Mouse (Mus musculus): ENCODE results near the gene Unc13a. TPM values are rescaled to one million over a fixed set of nuclear protein-coding genes. Genes with fewer than 3 reads are reported as not detected.
A peak's percentile ranks its signal among the peaks of the same experiment; 100 is the strongest.

The Unc13a gene
- polyA plus RNA-seq, 1 experiment from 2014 or later, result 0.20 TPM

GRCm38 (mm10) chr8:71602666-71603334 lies 68.8 kb downstream of the Unc13a start:
- H3K9ac ChIP-seq (ENCODE audit: low read depth, low read length), result no peak overlapping the region
- no peaks in the 10 kb centered on the region for H3K9me3 ChIP-seq (replicated peaks; ENCODE audit: control insufficient read depth, low read length)
- peaks cover 8% of the 10 kb centered on the region for H3K4me1 ChIP-seq (ENCODE audit: control insufficient read depth, low read depth, low read length)
- H3K36me3 ChIP-seq (ENCODE audit: control insufficient read depth, insufficient read depth), result no peaks in the 10 kb centered on the region
- WGBS (ENCODE audit: insufficient replicate concordance), result 9% methylated on average over 32 of the region's 32 CpGs
- peak; percentile 81 for ATAC-seq (ENCODE audit: low read depth)
- no peak overlapping the region for H3K27ac ChIP-seq (ENCODE audit: low read length)
- H3K4me2 ChIP-seq (ENCODE audit: low read depth, low read length), result peak overlapping the region; percentile 35
- peak overlapping the region; percentile 16; the same call in 1 of the 2 replicates for H3K4me3 ChIP-seq (ENCODE audit: low read depth, low read length)
- H3K27me3 ChIP-seq (ENCODE audit: control insufficient read depth, insufficient read depth, low read depth, low read length), result peaks cover 23% of the 10 kb centered on the region

GRCm38 (mm10) chr8:71601939-71602665 lies 69.5 kb downstream of the Unc13a start:
- H3K9ac ChIP-seq (ENCODE audit: low read depth, low read length), result no peak overlapping the region
- no peaks in the 10 kb centered on the region for H3K36me3 ChIP-seq (ENCODE audit: control insufficient read depth, insufficient read depth)
- H3K4me1 ChIP-seq (ENCODE audit: control insufficient read depth, low read depth, low read length), result peaks cover 8% of the 10 kb centered on the region
- peak overlapping the region; percentile 35; the same call in 1 of the 2 replicates for H3K4me2 ChIP-seq (ENCODE audit: low read depth, low read length)
- 4% methylated on average over 65 of the region's 65 CpGs for WGBS (ENCODE audit: insufficient replicate concordance)
- no peak overlapping the region for H3K27ac ChIP-seq (ENCODE audit: low read length)
- ATAC-seq (ENCODE audit: low read depth), result peak; percentile 23; the same call in 1 of the 2 replicates
- no peaks in the 10 kb centered on the region for H3K9me3 ChIP-seq (replicated peaks; ENCODE audit: control insufficient read depth, low read length)
- H3K27me3 ChIP-seq (ENCODE audit: control insufficient read depth, insufficient read depth, low read depth, low read length), result peaks cover 23% of the 10 kb centered on the region
- H3K4me3 ChIP-seq (ENCODE audit: low read depth, low read length), result peak overlapping the region; percentile 16; the same call in 1 of the 2 replicates

GRCm38 (mm10) chr8:71598841-71599240 lies 72.7 kb downstream of the Unc13a start:
- Histone ChIP-seq H3K9ac (ENCODE audit: low read depth, low read length) (no peak overlapping the region), H3K4me3 (ENCODE audit: low read depth, low read length) (no peak overlapping the region), H3K9me3 (replicated peaks; ENCODE audit: control insufficient read depth, low read length) (no peaks in the 10 kb centered on the region), H3K4me2 (ENCODE audit: low read depth, low read length) (no peak overlapping the region), H3K36me3 (ENCODE audit: control insufficient read depth, insufficient read depth) (no peaks in the 10 kb centered on the region), H3K27ac (ENCODE audit: low read length) (no peak overlapping the region), H3K27me3 (ENCODE audit: control insufficient read depth, insufficient read depth, low read depth, low read length) (peaks cover 23% of the 10 kb centered on the region), H3K4me1 (ENCODE audit: control insufficient read depth, low read depth, low read length) (peaks cover 10% of the 10 kb centered on the region)
- no peak for ATAC-seq (ENCODE audit: low read depth)
- WGBS (ENCODE audit: insufficient replicate concordance), result 75% methylated on average over 5 of the region's 5 CpGs

GRCm38 (mm10) chr8:71598375-71598774 lies 73.2 kb downstream of the Unc13a start:
- Histone ChIP-seq H3K36me3 (ENCODE audit: control insufficient read depth, insufficient read depth) (no peaks in the 10 kb centered on the region), H3K27me3 (ENCODE audit: control insufficient read depth, insufficient read depth, low read depth, low read length) (peaks cover 23% of the 10 kb centered on the region), H3K4me3 (ENCODE audit: low read depth, low read length) (no peak overlapping the region), H3K4me1 (ENCODE audit: control insufficient read depth, low read depth, low read length) (peaks cover 15% of the 10 kb centered on the region), H3K27ac (ENCODE audit: low read length) (no peak overlapping the region), H3K9ac (ENCODE audit: low read depth, low read length) (no peak overlapping the region), H3K4me2 (ENCODE audit: low read depth, low read length) (no peak overlapping the region), H3K9me3 (replicated peaks; ENCODE audit: control insufficient read depth, low read length) (no peaks in the 10 kb centered on the region)
- ATAC-seq (ENCODE audit: low read depth), result no peak

GRCm38 (mm10) chr8:71597451-71597850 lies 74.1 kb downstream of the Unc13a start, which contains the start of gene Fam129c:
TSS of gene Fam129c (plus strand) at chr8:71597648.
- Histone ChIP-seq H3K36me3 (ENCODE audit: control insufficient read depth, insufficient read depth) (no peaks in the 10 kb centered on the region), H3K9ac (ENCODE audit: low read depth, low read length) (no peak within 1 kb of the TSS), H3K9me3 (replicated peaks; ENCODE audit: control insufficient read depth, low read length) (no peaks in the 10 kb centered on the region), H3K27ac (ENCODE audit: low read length) (no peak within 1 kb of the TSS), H3K4me2 (ENCODE audit: low read depth, low read length) (no peak within 1 kb of the TSS), H3K27me3 (ENCODE audit: control insufficient read depth, insufficient read depth, low read depth, low read length) (peaks cover 13% of the 10 kb centered on the region), H3K4me3 (ENCODE audit: low read depth, low read length) (no peak within 1 kb of the TSS), H3K4me1 (ENCODE audit: control insufficient read depth, low read depth, low read length) (peaks cover 17% of the 10 kb centered on the region)
- ATAC-seq (ENCODE audit: low read depth), result 0 out of 2 replicates have a peak, but pooled peaks have one; percentile 12
- 70% methylated on average over 3 of the region's 3 CpGs for WGBS (ENCODE audit: insufficient replicate concordance)

- no peak for ATAC-seq (ENCODE audit: low read depth)
- no peak overlapping the region for H3K4me3 ChIP-seq (ENCODE audit: low read depth, low read length)
- H3K27me3 ChIP-seq (ENCODE audit: control insufficient read depth, insufficient read depth, low read depth, low read length), result peaks cover 7% of the 10 kb centered on the region
- no peak overlapping the region for H3K9ac ChIP-seq (ENCODE audit: low read depth, low read length)
- H3K27ac ChIP-seq (ENCODE audit: low read length), result no peak overlapping the region
- no peaks in the 10 kb centered on the region for H3K36me3 ChIP-seq (ENCODE audit: control insufficient read depth, insufficient read depth)
- peaks cover 15% of the 10 kb centered on the region for H3K4me1 ChIP-seq (ENCODE audit: control insufficient read depth, low read depth, low read length)
- 49% methylated on average over 4 of the region's 4 CpGs for WGBS (ENCODE audit: insufficient replicate concordance)
- H3K4me2 ChIP-seq (ENCODE audit: low read depth, low read length), result no peak overlapping the region
- H3K9me3 ChIP-seq (replicated peaks; ENCODE audit: control insufficient read depth, low read length), result no peaks in the 10 kb centered on the region
Measured at GRCm38 (mm10) chr8:71596798-71597197, 74.8 kb downstream of the Unc13a start.

- ATAC-seq (ENCODE audit: low read depth), result no peak
- Histone ChIP-seq H3K4me3 (ENCODE audit: low read depth, low read length) (no peak overlapping the region), H3K9me3 (replicated peaks; ENCODE audit: control insufficient read depth, low read length) (no peaks in the 10 kb centered on the region), H3K4me2 (ENCODE audit: low read depth, low read length) (no peak overlapping the region), H3K27ac (ENCODE audit: low read length) (no peak overlapping the region), H3K36me3 (ENCODE audit: control insufficient read depth, insufficient read depth) (no peaks in the 10 kb centered on the region), H3K4me1 (ENCODE audit: control insufficient read depth, low read depth, low read length) (peaks cover 15% of the 10 kb centered on the region), H3K27me3 (ENCODE audit: control insufficient read depth, insufficient read depth, low read depth, low read length) (peaks cover 3% of the 10 kb centered on the region), H3K9ac (ENCODE audit: low read depth, low read length) (no peak overlapping the region)
- WGBS (ENCODE audit: insufficient replicate concordance), result 39% methylated on average over 6 of the region's 6 CpGs
Measured at GRCm38 (mm10) chr8:71596384-71596783, 75.2 kb downstream of the Unc13a start.

- ATAC-seq (ENCODE audit: low read depth), result no peak
- Histone ChIP-seq H3K9me3 (replicated peaks; ENCODE audit: control insufficient read depth, low read length) (no peaks in the 10 kb centered on the region), H3K4me3 (ENCODE audit: low read depth, low read length) (no peak overlapping the region), H3K27me3 (ENCODE audit: control insufficient read depth, insufficient read depth, low read depth, low read length) (no peaks in the 10 kb centered on the region; the same call in none of the 2 replicates), H3K36me3 (ENCODE audit: control insufficient read depth, insufficient read depth) (no peaks in the 10 kb centered on the region), H3K27ac (ENCODE audit: low read length) (no peak overlapping the region), H3K4me1 (ENCODE audit: control insufficient read depth, low read depth, low read length) (peaks cover 20% of the 10 kb centered on the region), H3K9ac (ENCODE audit: low read depth, low read length) (no peak overlapping the region), H3K4me2 (ENCODE audit: low read depth, low read length) (no peak overlapping the region)
- WGBS (ENCODE audit: insufficient replicate concordance), result 9% methylated on average over 27 of the region's 27 CpGs
Measured at GRCm38 (mm10) chr8:71595862-71596261, 75.7 kb downstream of the Unc13a start.

GRCm38 (mm10) chr8:71594324-71594722 lies 77.2 kb downstream of the Unc13a start:
- Histone ChIP-seq H3K9me3 (replicated peaks; ENCODE audit: control insufficient read depth, low read length) (no peaks in the 10 kb centered on the region), H3K36me3 (ENCODE audit: control insufficient read depth, insufficient read depth) (no peaks in the 10 kb centered on the region), H3K9ac (ENCODE audit: low read depth, low read length) (no peak overlapping the region), H3K4me1 (ENCODE audit: control insufficient read depth, low read depth, low read length) (peaks cover 22% of the 10 kb centered on the region), H3K4me2 (ENCODE audit: low read depth, low read length) (no peak overlapping the region), H3K27ac (ENCODE audit: low read length) (no peak overlapping the region), H3K4me3 (ENCODE audit: low read depth, low read length) (no peak overlapping the region), H3K27me3 (ENCODE audit: control insufficient read depth, insufficient read depth, low read depth, low read length) (no peaks in the 10 kb centered on the region)
- no peak for ATAC-seq (ENCODE audit: low read depth)
- 71% methylated on average over 4 of the region's 4 CpGs for WGBS (ENCODE audit: insufficient replicate concordance)

Measured in liver, embryonic 16.5 days (tissue).